Mouse (Mus musculus): ENCODE data around the gene Camta1.

- TF ChIP-seq CTCF (IDR thresholded peaks at IDR 0.05; ENCODE audit: low read depth, low read length) (no peak), POLR2A (IDR thresholded peaks at IDR 0.05; ENCODE audit: extremely low read depth, insufficient read depth, low read length) (no peak)
Observed at GRCm38 (mm10) chr4:151694531-151694930, 167.1 kb downstream of the Camta1 start.

Measured in liver, adult 2 months (tissue).